Mouse (Mus musculus): ENCODE data around the gene Afg3l1.

- TF ChIP-seq EP300 (optimal IDR thresholded peaks at IDR 0.05) (no peak), CTCF (IDR thresholded peaks at IDR 0.05; ENCODE audit: low read depth) (no peak)
Observed at GRCm38 (mm10) chr8:123450783-123451182, 26.9 kb upstream of the Afg3l1 start.
